10 mouse cellular contexts compared by ENCODE assay signal in the genomic region with DNA sequence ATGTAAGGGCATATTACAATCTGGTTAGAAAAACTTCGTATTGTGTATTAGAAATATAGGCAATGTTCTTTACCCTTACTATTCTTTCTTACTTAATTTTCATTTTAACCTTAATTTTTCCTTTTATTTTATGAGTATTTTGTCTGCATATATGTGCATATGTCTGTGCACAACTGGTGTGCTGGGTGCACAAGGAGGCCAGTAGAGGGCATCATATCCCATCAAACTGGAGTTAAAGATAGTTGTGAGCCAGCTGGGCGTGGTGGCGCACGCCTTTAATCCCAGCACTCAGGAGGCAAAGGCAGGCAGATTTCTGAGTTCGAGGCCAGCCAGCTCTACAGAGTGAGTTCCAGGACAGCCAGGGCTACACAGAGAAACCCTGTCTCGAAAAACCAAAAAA. TPM values are rescaled to one million over a fixed set of nuclear protein-coding genes. Genes with fewer than 3 reads are reported as not detected.
DNase-seq lines count a peak whose midpoint lies in the region; ATAC-seq and TF ChIP-seq lines count a peak whose summit lies in the region.
"Not testable (repeated sequence)": the region's sequence is repeated elsewhere in the genome, so short reads cannot be mapped to it uniquely, and the experiment has no call there.
"Had no signal": no experiment of that assay in that cellular context is flagged by ENCODE, and none has a peak within 500 bp of the region (broad histone marks: within the 10 kb centered on the region; RNA-seq: fewer than 3 reads in every experiment).

No protein-coding gene starts in this region.

- H3K27me3 ChIP-seq in E14TG2a.4 (ENCODE audit: insufficient read depth, low read length): peaks cover 31% of the 10 kb centered on the region
- H3K27me3 ChIP-seq in heart, adult 2 months (ENCODE audit: control insufficient read depth, insufficient read depth, low read length); kidney, postnatal 0 days (ENCODE audit: insufficient read depth, low read length); liver, postnatal 0 days (ENCODE audit: insufficient read depth, low read length); stomach, postnatal 0 days (ENCODE audit: control insufficient read depth, insufficient read depth, low read length): not testable (repeated sequence)

- H3K9me3 ChIP-seq in E14TG2a.4 (ENCODE audit: low read length); kidney, postnatal 0 days (replicated peaks; ENCODE audit: low read length); liver, postnatal 0 days (ENCODE audit: low read length); stomach, postnatal 0 days (ENCODE audit: control insufficient read depth, low read length): not testable (repeated sequence)

- not testable (repeated sequence) for H3K36me3 ChIP-seq in E14TG2a.4 (ENCODE audit: insufficient read depth, low read length); heart, adult 2 months (ENCODE audit: control insufficient read depth, insufficient read depth, low read length); kidney, postnatal 0 days (ENCODE audit: insufficient read depth, low read length); liver, postnatal 0 days (replicated peaks; ENCODE audit: insufficient read depth, low read length); stomach, postnatal 0 days (ENCODE audit: control insufficient read depth, insufficient read depth, low read length)

- H3K4me3 ChIP-seq in E14TG2a.4 (replicated peaks; ENCODE audit: low read length); heart, adult 2 months; kidney, postnatal 0 days (replicated peaks; ENCODE audit: low read depth, low read length); liver, postnatal 0 days (ENCODE audit: low read depth, low read length); stomach, postnatal 0 days (ENCODE audit: low read depth, low read length): not testable (repeated sequence)

- H3K79me2 ChIP-seq in heart, adult 2 months (replicated peaks; ENCODE audit: control insufficient read depth, insufficient read depth, low read length): not testable (repeated sequence)

- WGBS in heart, adult 2 months: 86% methylated on average over 6 of the region's 6 CpGs
- WGBS in kidney, postnatal 0 days: 91% methylated on average over 6 of the region's 6 CpGs
- WGBS in liver, postnatal 0 days (ENCODE audit: insufficient replicate concordance): 79% methylated on average over 6 of the region's 6 CpGs
- 91% methylated on average over 6 of the region's 6 CpGs for WGBS in stomach, postnatal 0 days

- TF ChIP-seq POLR2A in brain, embryonic 14.5 days (IDR thresholded peaks at IDR 0.05; ENCODE audit: borderline replicate concordance, extremely low read depth, insufficient read depth, insufficient read length, poor library complexity, severe bottlenecking); heart, adult 2 months (IDR thresholded peaks at IDR 0.05; ENCODE audit: insufficient read depth, low read depth, low read length): not testable (repeated sequence)

- H3K9ac ChIP-seq in heart, adult 2 months (ENCODE audit: low read depth, low read length); kidney, postnatal 0 days (ENCODE audit: low read depth, low read length); liver, postnatal 0 days (replicated peaks); stomach, postnatal 0 days (ENCODE audit: low read length): not testable (repeated sequence)

- not testable (repeated sequence) for H3K4me2 ChIP-seq in kidney, postnatal 0 days (ENCODE audit: low read length); liver, postnatal 0 days (ENCODE audit: low read depth, low read length); stomach, postnatal 0 days (replicated peaks; ENCODE audit: low read depth)

- intact Hi-C loops in heart, adult 2 months (cut with DNase I): not testable (repeated sequence)

- peak; percentile 36 for DNase-seq in MEL-GATA-1-ER (ENCODE audit: extremely low read depth, low read depth)
- DNase-seq in brain, embryonic 14.5 days (ENCODE audit: low read depth); heart, adult 2 months; kidney, postnatal 0 days (ENCODE audit: low spot score); liver, postnatal 0 days; stomach, postnatal 0 days (ENCODE audit: low spot score): not testable (repeated sequence)

- not testable (repeated sequence) for ATAC-seq in kidney, postnatal 0 days (replicated peaks; ENCODE audit: low FRiP score, low read depth); liver, postnatal 0 days; stomach, postnatal 0 days (ENCODE audit: low FRiP score, low TSS enrichment)

- not testable (repeated sequence) for H3K27ac ChIP-seq in heart, adult 2 months; kidney, postnatal 0 days; liver, postnatal 0 days (ENCODE audit: low read depth); stomach, postnatal 0 days (replicated peaks)

- H3K4me1 ChIP-seq in E14TG2a.4 (replicated peaks; ENCODE audit: low read depth, low read length): peaks cover 24% of the 10 kb centered on the region
- H3K4me1 ChIP-seq in heart, adult 2 months (ENCODE audit: control insufficient read depth, insufficient read depth, low read length); kidney, postnatal 0 days (replicated peaks; ENCODE audit: insufficient read depth, low read length); liver, postnatal 0 days (ENCODE audit: insufficient read depth); stomach, postnatal 0 days (replicated peaks; ENCODE audit: control insufficient read depth, insufficient read depth): not testable (repeated sequence)

- TF ChIP-seq CTCF in E14TG2a.4 (conservative IDR thresholded peaks at IDR 0.05; ENCODE audit: low read length): peak; percentile 59
- peak; percentile 28; the same call in 1 of the 2 replicates for TF ChIP-seq CTCF in brain, embryonic 14.5 days (IDR thresholded peaks at IDR 0.05; ENCODE audit: borderline replicate concordance, extremely low read depth, insufficient read depth, insufficient read length)
- peak; percentile 37 for TF ChIP-seq CTCF in heart, adult 2 months (IDR thresholded peaks at IDR 0.05)
- peak; percentile 30; the same call in 1 of the 2 replicates for TF ChIP-seq CTCF in kidney, postnatal 0 days (IDR thresholded peaks at IDR 0.05; ENCODE audit: low read depth)
- TF ChIP-seq CTCF in liver, postnatal 0 days (IDR thresholded peaks at IDR 0.05; ENCODE audit: low read depth): peak; percentile 39
- TF ChIP-seq CTCF in stomach, postnatal 0 days (IDR thresholded peaks at IDR 0.05; ENCODE audit: low read depth): peak; percentile 46

- not testable (repeated sequence) for TF ChIP-seq EP300 in heart, adult 2 months (IDR thresholded peaks at IDR 0.05; ENCODE audit: insufficient read depth, low read depth, low read length); liver, postnatal 0 days (IDR thresholded peaks at IDR 0.05; ENCODE audit: low read depth); stomach, postnatal 0 days (optimal IDR thresholded peaks at IDR 0.05)

RNA-seq across cellular contexts. Expression of a gene that starts 18.2 kb away (rescaled TPM):
- 4.7 and 5.2 TPM in 2 replicates for polyA plus RNA-seq in brain, embryonic 14.5 days (2012; rRNA removed)
- under 1 TPM; 0.08 to 0.41 TPM for total RNA-seq in heart, adult 2 months (2021)
- polyA plus RNA-seq in heart, adult 2 months (2012; rRNA removed): 0.15 and 0.23 TPM in 2 replicates
- 0.32 and 0.52 TPM in 2 replicates for polyA plus RNA-seq in kidney, postnatal 0 days (2015; fragmentation: Nextera tagmentation; extraction: Ambion mirVana)
- 0.04 and 0.05 TPM in 2 replicates for polyA plus RNA-seq in liver, postnatal 0 days (2015; fragmentation: Nextera tagmentation; extraction: Ambion mirVana)
- 0.38 and 0.39 TPM in 2 replicates for polyA plus RNA-seq in stomach, postnatal 0 days (2015; fragmentation: Nextera tagmentation; extraction: Ambion mirVana)
- total RNA-seq: hematopoietic stem cell, adult 5-6 weeks; megakaryocyte-erythroid progenitor cell, adult 5-6 weeks had no signal

RNA-seq across cellular contexts. Expression of a gene that starts 29.2 kb away (rescaled TPM):
- polyA plus RNA-seq in brain, embryonic 14.5 days (2012; rRNA removed): 187 and 206 TPM in 2 replicates
- total RNA-seq in heart, adult 2 months (2021): 100 to 1,000 TPM in 1 of 2 experiments, 10 to 100 TPM in 1; 89.2 to 106 TPM
- 57.4 and 95.6 TPM in 2 replicates for polyA plus RNA-seq in heart, adult 2 months (2012; rRNA removed)
- 7.7 and 7.8 TPM in 2 replicates for polyA plus RNA-seq in kidney, postnatal 0 days (2015; fragmentation: Nextera tagmentation; extraction: Ambion mirVana)
- 0.19 and 0.20 TPM in 2 replicates for polyA plus RNA-seq in liver, postnatal 0 days (2015; fragmentation: Nextera tagmentation; extraction: Ambion mirVana)
- polyA plus RNA-seq in stomach, postnatal 0 days (2015; fragmentation: Nextera tagmentation; extraction: Ambion mirVana): 3.9 and 4.4 TPM in 2 replicates
- total RNA-seq: monocyte, adult 5-6 weeks had no signal

RNA-seq across cellular contexts. Expression of a gene that starts 49.3 kb away (rescaled TPM):
- polyA plus RNA-seq in brain, embryonic 14.5 days (2012; rRNA removed): 20.9 and 27.0 TPM in 2 replicates
- 1 to 10 TPM; 5.4 to 5.6 TPM for total RNA-seq in heart, adult 2 months (2021)
- 10.1 and 10.5 TPM in 2 replicates for polyA plus RNA-seq in heart, adult 2 months (2012; rRNA removed)
- polyA plus RNA-seq in kidney, postnatal 0 days (2015; fragmentation: Nextera tagmentation; extraction: Ambion mirVana): 17.9 and 19.4 TPM in 2 replicates
- polyA plus RNA-seq in liver, postnatal 0 days (2015; fragmentation: Nextera tagmentation; extraction: Ambion mirVana): 8.1 and 10.0 TPM in 2 replicates
- polyA plus RNA-seq in stomach, postnatal 0 days (2015; fragmentation: Nextera tagmentation; extraction: Ambion mirVana): 8.7 and 9.0 TPM in 2 replicates

RNA-seq across cellular contexts. Expression of a gene that starts 49.4 kb away (rescaled TPM):
- 93.6 and 131 TPM in 2 replicates for polyA plus RNA-seq in brain, embryonic 14.5 days (2012; rRNA removed)
- total RNA-seq in heart, adult 2 months (2021): 10 to 100 TPM; 13.6 to 15.3 TPM
- 35.0 and 41.6 TPM in 2 replicates for polyA plus RNA-seq in heart, adult 2 months (2012; rRNA removed)
- 117 and 121 TPM in 2 replicates for polyA plus RNA-seq in kidney, postnatal 0 days (2015; fragmentation: Nextera tagmentation; extraction: Ambion mirVana)
- polyA plus RNA-seq in liver, postnatal 0 days (2015; fragmentation: Nextera tagmentation; extraction: Ambion mirVana): 32.6 and 33.5 TPM in 2 replicates
- 45.0 and 51.4 TPM in 2 replicates for polyA plus RNA-seq in stomach, postnatal 0 days (2015; fragmentation: Nextera tagmentation; extraction: Ambion mirVana)
